Mouse (Mus musculus) liver, embryonic 16.5 days (tissue): ENCODE measurements around the gene Mrgbp. TPM values are rescaled to one million over a fixed set of nuclear protein-coding genes. Genes with fewer than 3 reads are reported as not detected.

Experiments
- ATAC-seq: fragments of 200-750 bp; cut with Nextera tagmentation; 2 replicates; pipeline ENCODE4 v1.8.0; 2017; ENCODE audit warnings: low read depth, mild to moderate bottlenecking, moderate number of reproducible peaks, moderate library complexity
- H3K27ac ChIP-seq: fragments of 300-500 bp; sonication (generic); 2 replicates; pipeline ENCODE4 v1.5.1; 2014; ENCODE audit warnings: mild to moderate bottlenecking, low read length
- H3K27me3 ChIP-seq: fragments of 300-500 bp; sonication (generic); 2 replicates; pipeline ENCODE4 v1.6.1; 2014; ENCODE audit warnings: low read depth, low read length, mixed read lengths; ENCODE audit not compliant: control insufficient read depth, insufficient read depth
- H3K36me3 ChIP-seq: fragments of 300-500 bp; sonication (generic); 2 replicates; pipeline ENCODE4 v1.6.1; 2014; ENCODE audit warnings: mild to moderate bottlenecking; ENCODE audit not compliant: control insufficient read depth, insufficient read depth
- H3K4me1 ChIP-seq: fragments of 300-500 bp; sonication (generic); 2 replicates; pipeline ENCODE4 v1.6.1; 2014; ENCODE audit warnings: low read depth, low read length, mixed read lengths; ENCODE audit not compliant: control insufficient read depth
- H3K4me2 ChIP-seq: fragments of 300-500 bp; sonication (generic); 2 replicates; pipeline ENCODE4 v1.6.1; 2014; ENCODE audit warnings: low read depth, low read length, mixed read lengths
- H3K4me3 ChIP-seq: fragments of 300-500 bp; sonication (generic); 2 replicates; pipeline ENCODE4 v1.5.1; 2014; ENCODE audit warnings: low read depth, mild to moderate bottlenecking, low read length
- H3K9ac ChIP-seq: fragments of 300-500 bp; sonication (generic); 2 replicates; pipeline ENCODE4 v1.6.1; 2014; ENCODE audit warnings: low read depth, low read length
- H3K9me3 ChIP-seq: fragments of 300-500 bp; sonication (generic); replicated peaks from 2 replicates; pipeline ENCODE4 v1.6.1; 2016; ENCODE audit warnings: low read length; ENCODE audit not compliant: control insufficient read depth
- WGBS: fragments of 180-500 bp; shearing (Covaris S2); extraction: QIAGEN DNeasy Blood & Tissue Kit; methylation state at CpG from one replicate; pipeline ENCODE4 v1.1.7; 2014; ENCODE audit not compliant: insufficient replicate concordance; 5-methylcytosine and 5-hydroxymethylcytosine counted together
- polyA plus RNA-seq: library from polyadenylated mRNA; unstranded; fragments of >200 nt; fragmentation: Nextera tagmentation; extraction: Ambion mirVana; gene quantifications from 2 replicates; pipeline ENCODE4 v1.2.1, GENCODE M21; 2015

Mrgbp gene
- polyA plus RNA-seq, 1 experiment from 2014 or later, result 6.6 TPM

DNA sequence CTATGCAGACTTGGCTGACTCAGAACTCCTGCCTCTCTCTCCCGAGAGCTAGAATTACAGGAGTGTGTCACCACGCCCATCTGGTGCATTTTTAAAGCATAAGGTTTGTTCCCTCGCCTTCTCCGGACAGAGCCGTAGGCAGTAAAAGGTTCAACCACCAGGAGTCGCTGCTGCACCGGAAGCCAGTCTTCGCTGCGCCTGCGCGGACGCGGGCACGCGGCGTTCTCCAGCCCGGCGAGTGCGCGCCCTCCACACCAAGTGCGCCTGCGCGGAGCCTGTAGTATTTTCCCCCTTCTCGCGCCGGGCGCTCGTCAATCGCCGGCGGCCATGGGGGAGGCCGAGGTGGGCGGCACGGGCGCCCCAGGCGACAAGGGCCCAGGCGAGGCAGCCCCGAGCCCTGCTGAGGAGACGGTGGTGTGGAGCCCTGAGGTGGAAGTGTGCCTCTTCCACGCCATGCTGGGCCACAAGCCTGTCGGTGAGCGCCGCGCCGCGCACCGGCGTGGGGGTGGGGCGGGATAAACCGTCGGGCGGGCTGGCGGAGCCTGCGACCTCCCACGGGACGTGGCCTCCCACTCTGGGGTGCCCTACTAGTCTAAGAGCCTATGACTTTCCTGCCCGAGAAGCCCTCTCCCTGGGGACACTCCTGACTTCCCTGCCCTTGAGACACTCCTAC is 1.5 kb downstream of the Mrgbp start:
- no peaks in the 10 kb centered on the region for H3K27me3 ChIP-seq
- peak; percentile 88 for ATAC-seq
- 0 out of 2 replicates have a peak, but pooled peaks cover 3% of the 10 kb centered on the region for H3K36me3 ChIP-seq
- peak overlapping the region; percentile 71 for H3K27ac ChIP-seq
- peak overlapping the region; percentile 82 for H3K4me3 ChIP-seq
- under 1% methylated on average over 57 of the region's 57 CpGs for WGBS
- peak overlapping the region; percentile 87 for H3K4me2 ChIP-seq
- peaks cover 11% of the 10 kb centered on the region for H3K4me1 ChIP-seq
- no peaks in the 10 kb centered on the region for H3K9me3 ChIP-seq
- H3K9ac ChIP-seq, result peak overlapping the region; percentile 90

DNA sequence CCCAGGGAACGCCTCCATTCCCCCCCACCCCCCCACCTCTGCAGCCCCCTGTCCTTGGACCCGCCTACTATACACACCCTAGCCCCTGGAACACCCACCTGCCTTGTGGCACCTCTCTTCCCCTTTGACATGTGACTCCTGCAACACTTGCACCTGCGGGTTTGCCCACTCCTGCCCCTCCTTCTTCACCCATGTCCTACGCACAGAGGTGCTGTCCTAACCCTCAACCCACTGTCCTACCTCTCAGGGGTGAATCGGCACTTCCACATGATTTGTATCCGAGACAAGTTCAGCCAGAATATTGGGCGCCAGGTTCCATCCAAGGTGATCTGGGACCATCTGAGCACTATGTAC is 2.0 kb downstream of the Mrgbp start:
- Histone ChIP-seq H3K4me3 (peak overlapping the region; percentile 82), H3K36me3 (0 out of 2 replicates have a peak, but pooled peaks cover 3% of the 10 kb centered on the region), H3K9me3 (no peaks in the 10 kb centered on the region), H3K9ac (peak overlapping the region; percentile 90), H3K27me3 (no peaks in the 10 kb centered on the region), H3K4me2 (peak overlapping the region; percentile 87), H3K4me1 (peaks cover 11% of the 10 kb centered on the region), H3K27ac (peak overlapping the region; percentile 71; the same call in 1 of the 2 replicates)
- ATAC-seq, result peak; percentile 10; the same call in 1 of the 2 replicates
- 13% methylated on average over 7 of the region's 7 CpGs for WGBS

DNA sequence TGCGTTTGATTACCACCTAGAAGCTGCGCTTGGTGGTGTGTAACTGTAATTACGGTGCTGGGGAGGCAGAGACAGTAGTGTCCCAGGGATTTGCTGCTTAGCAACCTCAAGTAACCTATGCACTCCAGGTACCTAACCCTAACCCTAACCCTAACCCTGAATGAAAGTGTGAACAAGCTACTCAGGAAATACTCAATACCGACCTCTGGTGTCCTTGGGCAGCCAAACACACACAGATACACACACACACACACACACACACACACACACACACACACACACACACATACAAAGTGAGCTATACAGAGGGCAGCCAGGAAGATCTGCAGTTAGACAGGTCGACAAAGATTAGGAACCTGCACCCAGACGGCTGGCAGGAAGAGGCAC is 7.6 kb downstream of the Mrgbp start:
- Histone ChIP-seq H3K4me3 (peak overlapping the region; percentile 97), H3K27ac (peak overlapping the region; percentile 78; the same call in 1 of the 2 replicates), H3K9me3 (no peaks in the 10 kb centered on the region), H3K27me3 (no peaks in the 10 kb centered on the region), H3K9ac (peak overlapping the region; percentile 93), H3K36me3 (peaks cover 22% of the 10 kb centered on the region), H3K4me2 (peak overlapping the region; percentile 63), H3K4me1 (peaks cover 6% of the 10 kb centered on the region)
- 39% methylated on average over 6 of the region's 6 CpGs for WGBS
- ATAC-seq, result no peak

DNA sequence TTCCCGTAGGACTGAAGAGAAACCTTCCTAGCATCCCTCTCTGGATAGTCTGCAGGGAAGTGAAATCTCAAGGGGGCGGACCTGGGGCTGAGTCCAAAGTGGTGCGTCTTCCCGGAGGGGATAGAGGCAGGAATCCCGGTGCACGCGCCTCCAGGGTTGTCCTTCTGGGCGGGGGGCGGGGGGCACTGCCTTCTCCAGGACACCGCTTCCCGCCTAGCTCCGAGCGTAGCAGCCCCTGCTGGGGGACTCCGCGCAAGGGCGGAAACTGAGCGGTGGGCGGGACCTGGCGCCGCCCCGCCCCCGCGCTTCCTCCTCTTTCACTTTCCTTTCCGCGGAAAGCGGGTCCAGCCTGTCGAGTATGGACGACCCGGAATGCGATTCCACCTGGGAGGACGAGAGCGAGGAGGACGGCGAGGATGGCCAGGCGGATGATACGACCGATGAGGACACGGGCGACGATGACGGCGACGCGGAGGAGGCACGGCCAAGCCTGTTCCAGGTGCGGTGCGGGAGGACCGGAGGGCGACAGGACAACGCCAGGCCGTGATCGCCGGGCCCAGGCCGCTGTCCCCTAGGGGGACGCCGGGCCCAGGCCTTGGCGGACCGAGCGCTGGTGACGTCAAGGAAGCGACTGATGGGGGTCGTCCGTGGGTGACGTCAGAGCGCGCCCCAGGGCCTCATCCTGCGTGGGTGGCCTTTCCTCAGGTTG is 8.2 kb downstream of the Mrgbp start, which contains the start of gene Ogfr:
Gene Ogfr (plus strand): TSS at position 123 of the 709 bp plus-strand sequence.
- Histone ChIP-seq H3K9me3 (no peaks in the 10 kb centered on the region), H3K4me1 (peaks cover 5% of the 10 kb centered on the region), H3K9ac (peak within 1 kb of the TSS; percentile 93), H3K27ac (peak within 1 kb of the TSS; percentile 78), H3K36me3 (peaks cover 28% of the 10 kb centered on the region), H3K4me2 (peak within 1 kb of the TSS; percentile 63), H3K27me3 (no peaks in the 10 kb centered on the region), H3K4me3 (peak within 1 kb of the TSS; percentile 97)
- under 1% methylated on average over 63 of the region's 67 CpGs for WGBS
- ATAC-seq, result peak; percentile 87

- Histone ChIP-seq H3K27me3 (peaks cover 26% of the 10 kb centered on the region), H3K4me3 (no peak within 1 kb of the TSS), H3K9ac (no peak within 1 kb of the TSS; the same call in 1 of the 2 replicates), H3K9me3 (no peaks in the 10 kb centered on the region), H3K4me2 (no peak within 1 kb of the TSS), H3K27ac (no peak within 1 kb of the TSS), H3K36me3 (peaks cover 17% of the 10 kb centered on the region), H3K4me1 (no peaks in the 10 kb centered on the region)
- WGBS, result 50% methylated on average over 4 of the region's 4 CpGs
- no peak for ATAC-seq
Measured at GRCm38 (mm10) chr2:180597490-180597889, 16.4 kb downstream of the Mrgbp start, which contains the start of gene Col9a3. Gene Col9a3 (plus strand): TSS chr2:180597790.

DNA sequence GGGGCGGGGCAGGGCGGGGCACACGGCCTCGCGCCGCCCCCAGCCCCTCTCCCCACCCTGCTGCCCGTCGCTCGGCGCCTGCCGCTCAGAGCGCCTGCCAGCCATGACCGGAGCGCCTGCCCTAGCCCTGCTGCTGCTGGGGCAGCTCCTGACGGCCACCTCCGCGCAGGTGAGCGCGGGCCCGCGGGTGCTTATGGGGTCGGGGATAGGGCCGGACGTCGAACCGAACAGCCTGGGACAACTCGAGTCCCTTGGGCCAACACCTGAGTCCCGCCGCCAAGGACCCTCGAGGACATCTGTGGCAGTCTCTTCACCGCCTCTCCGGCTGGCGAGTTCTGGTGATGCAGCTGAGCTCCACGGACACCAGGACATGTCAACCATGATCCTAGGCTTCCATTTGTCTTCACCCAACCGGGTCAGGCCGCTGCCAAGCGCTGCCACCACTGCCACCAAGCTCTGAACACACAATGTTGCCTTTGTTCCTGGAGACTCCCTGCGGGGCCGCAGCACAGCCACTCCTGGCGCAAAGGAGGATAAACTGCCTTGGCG is 17.1 kb downstream of the Mrgbp start:
- Histone ChIP-seq H3K9ac (no peak overlapping the region; the same call in 1 of the 2 replicates), H3K4me3 (no peak overlapping the region), H3K9me3 (no peaks in the 10 kb centered on the region), H3K27ac (no peak overlapping the region), H3K4me2 (no peak overlapping the region), H3K36me3 (peaks cover 11% of the 10 kb centered on the region), H3K4me1 (no peaks in the 10 kb centered on the region), H3K27me3 (peaks cover 26% of the 10 kb centered on the region)
- WGBS, result 6% methylated on average over 40 of the region's 41 CpGs
- no peak for ATAC-seq

DNA sequence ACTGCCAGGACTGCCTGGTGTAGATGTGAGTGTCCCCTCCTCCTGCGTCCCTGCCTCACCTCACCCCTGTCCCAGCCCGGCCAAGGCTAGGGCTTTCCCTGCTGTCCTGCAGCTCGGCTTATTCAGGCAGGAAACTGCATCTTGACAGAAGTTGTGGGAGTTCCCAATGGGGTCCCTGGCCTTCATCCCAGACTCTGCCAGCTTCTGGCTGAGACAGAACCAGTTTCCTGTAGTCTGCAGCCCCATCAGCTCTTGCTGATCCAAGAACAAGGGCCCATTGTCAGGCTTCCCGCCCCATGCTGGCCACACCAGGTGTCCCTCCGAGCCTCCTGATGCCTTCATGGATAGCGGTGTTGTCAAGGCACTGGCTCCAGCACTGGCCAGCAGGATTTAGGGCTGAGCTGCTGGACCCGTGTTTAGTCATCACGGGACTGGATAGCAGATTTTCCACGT is 19.5 kb downstream of the Mrgbp start:
- Histone ChIP-seq H3K4me2 (no peak overlapping the region), H3K9me3 (no peaks in the 10 kb centered on the region), H3K4me3 (no peak overlapping the region), H3K27ac (no peak overlapping the region), H3K4me1 (no peaks in the 10 kb centered on the region), H3K36me3 (no peaks in the 10 kb centered on the region; the same call in 1 of the 2 replicates), H3K9ac (no peak overlapping the region), H3K27me3 (peaks cover 26% of the 10 kb centered on the region)
- WGBS, result 30% methylated on average over 9 of the region's 9 CpGs
- no peak for ATAC-seq

DNA sequence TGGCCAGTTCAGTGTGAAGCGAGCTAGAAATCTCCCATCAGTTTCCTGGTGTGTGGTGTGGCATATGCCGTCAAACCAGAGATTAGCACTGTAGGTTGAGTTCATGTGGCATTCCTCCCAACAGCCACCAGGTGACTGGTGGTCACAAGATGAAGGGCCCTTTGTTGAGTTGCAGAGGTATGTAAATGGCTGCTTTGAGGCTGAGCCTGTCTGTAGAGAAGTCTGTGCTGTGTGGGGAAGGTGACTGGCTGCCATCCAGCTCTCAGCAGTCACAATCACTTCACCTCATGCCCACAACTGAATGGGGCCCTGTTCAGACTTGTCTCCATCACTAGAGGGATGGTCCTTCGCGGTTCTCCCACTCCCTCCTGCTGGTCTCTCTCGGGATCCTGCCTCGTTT is 23.7 kb downstream of the Mrgbp start:
- 61% methylated on average over 6 of the region's 6 CpGs for WGBS
- no peak for ATAC-seq
- Histone ChIP-seq H3K9ac (no peak overlapping the region), H3K4me3 (no peak overlapping the region), H3K4me2 (no peak overlapping the region), H3K27me3 (no peaks in the 10 kb centered on the region; the same call in 1 of the 2 replicates), H3K27ac (no peak overlapping the region), H3K4me1 (no peaks in the 10 kb centered on the region), H3K36me3 (no peaks in the 10 kb centered on the region), H3K9me3 (no peaks in the 10 kb centered on the region)
